Mouse (Mus musculus): ENCODE results near the gene Ddx24. TPM values are rescaled to one million over a fixed set of nuclear protein-coding genes. Genes with fewer than 3 reads are reported as not detected.

The Ddx24 gene
- polyA plus RNA-seq, 1 experiment from 2014 or later = 101 TPM

DNA sequence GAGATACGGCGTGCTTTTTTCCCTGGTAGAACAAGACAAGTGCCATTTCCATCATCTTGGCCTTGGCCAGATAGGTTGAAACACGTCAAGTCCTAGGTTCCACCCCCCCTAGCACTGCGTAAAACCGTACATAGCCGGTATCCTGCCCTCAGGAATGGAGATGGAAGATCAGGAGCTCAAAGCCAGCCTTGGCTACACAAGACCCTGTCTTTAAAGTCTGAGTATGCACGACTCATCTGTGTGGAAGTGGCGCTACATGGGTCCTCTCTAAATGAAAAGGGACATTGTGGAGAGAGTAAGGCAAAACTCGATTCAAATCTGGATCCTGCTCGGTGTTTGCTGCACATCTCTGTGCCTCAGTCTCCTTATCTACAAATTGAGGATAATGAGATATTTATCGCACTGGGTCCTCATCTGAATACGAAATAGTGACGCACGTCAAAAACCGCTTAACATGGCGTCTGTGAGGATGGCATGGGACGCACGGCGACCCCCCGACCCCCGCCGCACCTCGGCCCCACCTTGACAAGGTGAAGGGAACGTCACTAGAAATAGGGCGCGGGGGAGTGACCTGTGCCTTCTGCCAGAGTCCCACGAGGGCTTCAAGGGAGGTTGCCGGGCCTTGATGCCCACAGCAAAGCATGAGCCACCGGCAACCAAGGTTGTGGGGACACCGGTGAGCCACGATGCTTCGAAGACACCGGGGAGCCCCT is 458 bp downstream of the Ddx24 start:
- peaks cover 27% of the 10 kb centered on the region for H3K36me3 ChIP-seq
- H3K27ac ChIP-seq (replicated peaks) = peak overlapping the region; percentile 88
- peak overlapping the region; percentile 97 for H3K4me3 ChIP-seq
- 10% methylated on average over 33 of the region's 33 CpGs for WGBS
- no peaks in the 10 kb centered on the region for H3K9me3 ChIP-seq (replicated peaks)
- DNase-seq (ENCODE audit: low spot score) = no peak
- H3K27me3 ChIP-seq (ENCODE audit: low read depth, poor library complexity, severe bottlenecking) = no peaks in the 10 kb centered on the region
- H3K4me1 ChIP-seq = peaks cover 33% of the 10 kb centered on the region

DNA sequence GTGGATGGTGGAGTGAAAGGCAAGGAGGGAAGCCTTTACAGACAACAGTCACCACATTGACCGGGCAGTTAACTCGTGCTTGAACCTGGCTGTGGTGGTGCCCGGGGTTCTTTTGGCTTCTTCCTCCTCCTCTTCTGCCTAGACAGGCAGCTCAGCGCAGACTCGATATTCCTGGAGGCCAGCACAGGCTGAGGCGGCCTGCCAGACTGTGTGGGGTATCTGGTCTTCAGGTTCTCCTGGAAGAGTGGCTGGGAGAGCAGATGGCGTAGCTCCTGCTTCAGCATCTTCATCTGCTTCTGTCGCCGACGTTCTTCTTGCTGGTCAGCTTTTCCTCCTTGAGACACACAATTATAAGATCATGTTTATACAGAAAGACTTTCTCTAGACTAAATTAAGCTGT is 17.5 kb downstream of the Ddx24 start:
- WGBS = 92% methylated on average over 10 of the region's 10 CpGs
- no peak for DNase-seq (ENCODE audit: low spot score)
- Histone ChIP-seq H3K4me1 (no peaks in the 10 kb centered on the region), H3K27ac (replicated peaks) (no peak overlapping the region), H3K4me3 (no peak overlapping the region), H3K36me3 (peaks cover 96% of the 10 kb centered on the region), H3K27me3 (ENCODE audit: low read depth, poor library complexity, severe bottlenecking) (no peaks in the 10 kb centered on the region), H3K9me3 (replicated peaks) (no peaks in the 10 kb centered on the region)

DNA sequence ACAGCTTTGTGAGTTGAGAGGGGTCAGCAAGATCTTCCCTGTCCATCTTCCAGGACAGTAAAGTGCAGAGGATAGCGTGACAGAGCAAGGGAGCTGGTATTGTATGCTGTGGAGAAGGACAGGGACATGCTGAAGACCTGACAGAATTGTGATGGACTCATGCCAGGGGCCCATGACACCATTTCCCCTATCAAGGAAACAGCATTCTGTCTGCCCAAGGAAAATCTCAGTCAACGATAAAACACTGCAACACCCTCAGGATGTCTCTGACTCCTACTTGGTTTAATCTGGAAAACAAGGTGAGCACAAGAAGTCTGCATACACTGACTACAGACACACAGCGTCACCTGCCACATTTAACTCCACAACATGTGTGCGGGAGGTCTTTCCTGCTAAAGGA is 17.9 kb downstream of the Ddx24 start, which contains the start of gene 9330161L09Rik:
Gene 9330161L09Rik (minus strand): TSS at position 101 of the 400 bp plus-strand sequence.
- WGBS = 95% methylated on average over 4 of the region's 4 CpGs
- no peaks in the 10 kb centered on the region for H3K4me1 ChIP-seq
- no peak for DNase-seq (ENCODE audit: low spot score)
- no peaks in the 10 kb centered on the region for H3K27me3 ChIP-seq (ENCODE audit: low read depth, poor library complexity, severe bottlenecking)
- H3K27ac ChIP-seq (replicated peaks) = no peak within 1 kb of the TSS
- H3K9me3 ChIP-seq (replicated peaks) = no peaks in the 10 kb centered on the region
- H3K36me3 ChIP-seq = peaks cover 96% of the 10 kb centered on the region
- H3K4me3 ChIP-seq = no peak within 1 kb of the TSS

DNA sequence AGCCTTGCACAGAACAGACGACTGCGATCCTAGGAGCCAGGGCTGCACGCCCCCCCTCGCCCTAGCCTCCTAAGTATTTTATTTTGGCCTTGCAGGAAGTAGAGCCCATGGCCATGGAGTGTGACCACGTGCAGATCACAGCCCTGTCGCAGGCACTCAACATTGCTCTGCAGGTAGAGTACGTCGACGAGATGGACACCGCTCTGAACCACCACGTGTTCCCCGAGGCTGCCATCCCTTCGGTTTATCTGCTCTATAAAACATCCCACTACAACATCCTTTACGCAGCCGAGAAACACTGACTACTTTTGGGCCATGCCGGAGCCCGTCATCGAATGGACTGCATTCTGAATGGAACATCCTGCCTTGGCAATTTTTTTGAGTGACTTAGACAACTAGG is 21.5 kb downstream of the Ddx24 start:
- WGBS = 91% methylated on average over 18 of the region's 18 CpGs
- Histone ChIP-seq H3K27me3 (ENCODE audit: low read depth, poor library complexity, severe bottlenecking) (no peaks in the 10 kb centered on the region), H3K4me1 (no peaks in the 10 kb centered on the region), H3K4me3 (no peak overlapping the region), H3K36me3 (peaks cover 69% of the 10 kb centered on the region), H3K27ac (replicated peaks) (no peak overlapping the region), H3K9me3 (replicated peaks) (no peaks in the 10 kb centered on the region)
- DNase-seq (ENCODE audit: low spot score) = no peak

DNA sequence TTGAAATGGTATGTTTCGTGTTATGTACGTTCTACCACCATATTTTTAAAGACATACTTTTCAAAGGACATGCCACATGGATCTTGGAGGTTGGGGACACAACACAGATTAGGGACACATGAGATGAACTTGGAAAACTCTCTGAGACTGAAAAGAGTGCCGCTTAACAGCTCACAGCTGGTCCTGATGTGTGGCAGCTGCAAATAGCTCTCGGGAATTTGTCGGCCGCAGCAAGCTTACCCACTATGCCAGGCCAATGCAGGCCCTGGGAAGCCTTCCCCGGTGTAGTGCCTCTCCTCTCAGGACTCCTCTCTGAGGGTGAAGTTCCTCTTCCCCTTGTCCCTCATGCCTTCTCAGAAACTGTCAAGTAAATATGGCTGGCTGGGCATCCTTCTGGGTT is 28.9 kb downstream of the Ddx24 start:
- 86% methylated on average over 7 of the region's 7 CpGs for WGBS
- no peak overlapping the region for H3K4me3 ChIP-seq
- peaks cover 6% of the 10 kb centered on the region; the same call in 1 of the 2 replicates for H3K36me3 ChIP-seq
- no peak for DNase-seq (ENCODE audit: low spot score)
- H3K4me1 ChIP-seq = peaks cover 16% of the 10 kb centered on the region
- no peak overlapping the region for H3K27ac ChIP-seq (replicated peaks)
- no peaks in the 10 kb centered on the region for H3K9me3 ChIP-seq (replicated peaks)
- no peaks in the 10 kb centered on the region for H3K27me3 ChIP-seq (ENCODE audit: low read depth, poor library complexity, severe bottlenecking)

DNA sequence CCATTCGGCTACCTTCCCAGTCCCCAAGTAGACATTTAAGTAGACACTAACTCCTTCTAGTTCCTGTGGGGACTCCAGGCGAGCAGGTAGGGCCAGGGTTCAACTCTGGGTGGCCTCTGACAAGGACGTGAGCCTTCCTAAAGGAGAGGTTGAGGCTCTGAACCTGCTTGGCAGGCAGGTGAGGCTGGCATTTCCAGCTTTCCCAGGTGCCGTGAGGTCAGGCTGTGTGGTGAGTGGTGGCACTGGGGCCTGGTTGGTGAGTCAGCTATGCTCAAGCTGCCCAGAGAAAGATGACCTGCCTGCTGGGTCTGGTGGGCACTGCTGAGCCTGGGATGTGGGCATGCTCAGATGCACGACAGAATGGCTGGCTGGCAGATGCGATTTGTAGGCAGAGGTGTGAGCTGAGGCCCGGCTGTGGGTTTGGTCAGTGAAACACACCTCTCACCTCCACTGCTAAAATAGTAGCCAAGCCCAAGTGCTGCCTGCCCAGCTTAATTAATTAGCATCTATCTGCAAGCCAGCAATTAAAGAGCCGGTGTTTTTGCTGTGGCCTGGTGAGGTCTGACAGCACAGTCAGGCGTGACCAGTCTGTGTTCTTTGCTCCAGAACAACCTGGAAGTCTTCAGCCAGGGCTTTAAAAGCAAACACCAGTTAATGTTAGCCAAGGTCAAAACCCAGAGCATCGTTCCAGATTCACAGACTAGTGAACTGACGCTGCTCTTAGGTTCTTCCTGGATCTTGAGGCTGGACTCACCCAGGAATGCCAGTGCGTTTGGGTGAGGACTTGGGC is 29.9 kb downstream of the Ddx24 start:
- Histone ChIP-seq H3K4me3 (no peak overlapping the region), H3K36me3 (0 out of 2 replicates have a peak, but pooled peaks cover under 1% of the 10 kb centered on the region), H3K27me3 (ENCODE audit: low read depth, poor library complexity, severe bottlenecking) (no peaks in the 10 kb centered on the region), H3K4me1 (peaks cover 18% of the 10 kb centered on the region), H3K27ac (replicated peaks) (no peak overlapping the region), H3K9me3 (replicated peaks) (no peaks in the 10 kb centered on the region)
- DNase-seq (ENCODE audit: low spot score) = no peak
- WGBS = 83% methylated on average over 12 of the region's 12 CpGs

DNA sequence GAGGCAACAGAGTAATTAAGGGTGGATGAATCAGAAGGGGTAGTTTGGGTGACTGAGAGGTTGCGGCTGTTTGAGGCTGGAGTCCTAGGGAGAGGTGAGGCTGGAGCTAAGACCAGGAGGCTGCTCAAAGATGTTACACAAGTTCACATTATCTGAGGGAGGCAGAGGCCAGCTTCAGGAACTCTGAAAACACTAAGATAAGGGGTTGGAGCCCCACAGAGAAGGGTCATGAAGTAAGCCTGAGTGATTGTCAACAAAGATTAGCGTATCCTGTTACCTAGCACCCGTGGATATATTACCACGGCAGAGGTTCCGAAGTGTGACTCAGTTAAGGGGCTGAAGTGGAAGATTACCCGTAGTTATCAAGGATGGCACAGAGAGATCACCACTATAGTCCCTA is 32.1 kb downstream of the Ddx24 start:
- 50% methylated on average over 6 of the region's 6 CpGs for WGBS
- no peaks in the 10 kb centered on the region for H3K36me3 ChIP-seq
- peaks cover 35% of the 10 kb centered on the region for H3K4me1 ChIP-seq
- H3K9me3 ChIP-seq (replicated peaks) = no peaks in the 10 kb centered on the region
- H3K27ac ChIP-seq (replicated peaks) = 0 out of 2 replicates have a peak overlapping the region, but pooled peaks have one; percentile 28
- no peak for DNase-seq (ENCODE audit: low spot score)
- H3K27me3 ChIP-seq (ENCODE audit: low read depth, poor library complexity, severe bottlenecking) = no peaks in the 10 kb centered on the region
- no peak overlapping the region for H3K4me3 ChIP-seq

DNA sequence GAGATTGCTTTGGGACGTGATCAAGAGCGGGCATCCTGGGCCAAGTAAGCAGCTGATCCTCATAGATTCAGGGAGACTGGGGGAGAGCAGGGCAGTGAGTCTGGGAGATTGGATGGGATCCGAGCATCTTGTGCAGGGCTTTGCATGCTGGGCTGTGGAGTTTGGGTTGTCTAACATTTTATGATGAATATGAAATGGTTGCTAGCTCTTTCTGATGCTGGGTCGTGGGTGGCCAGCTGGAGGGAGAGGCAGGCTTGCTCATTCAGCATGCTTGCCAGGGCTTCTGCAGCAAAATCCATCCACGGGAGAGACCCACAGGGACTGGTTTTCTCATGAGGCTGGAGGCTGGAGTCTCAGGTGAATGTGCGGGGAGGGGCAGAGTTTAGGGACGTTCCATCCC is 34.5 kb downstream of the Ddx24 start:
- Histone ChIP-seq H3K27ac (replicated peaks) (no peak overlapping the region), H3K4me1 (peaks cover 38% of the 10 kb centered on the region), H3K9me3 (replicated peaks) (no peaks in the 10 kb centered on the region), H3K4me3 (no peak overlapping the region), H3K36me3 (no peaks in the 10 kb centered on the region), H3K27me3 (ENCODE audit: low read depth, poor library complexity, severe bottlenecking) (no peaks in the 10 kb centered on the region)
- no peak for DNase-seq (ENCODE audit: low spot score)
- whole genome bisulfite sequencing = 82% methylated on average over 7 of the region's 7 CpGs

DNA sequence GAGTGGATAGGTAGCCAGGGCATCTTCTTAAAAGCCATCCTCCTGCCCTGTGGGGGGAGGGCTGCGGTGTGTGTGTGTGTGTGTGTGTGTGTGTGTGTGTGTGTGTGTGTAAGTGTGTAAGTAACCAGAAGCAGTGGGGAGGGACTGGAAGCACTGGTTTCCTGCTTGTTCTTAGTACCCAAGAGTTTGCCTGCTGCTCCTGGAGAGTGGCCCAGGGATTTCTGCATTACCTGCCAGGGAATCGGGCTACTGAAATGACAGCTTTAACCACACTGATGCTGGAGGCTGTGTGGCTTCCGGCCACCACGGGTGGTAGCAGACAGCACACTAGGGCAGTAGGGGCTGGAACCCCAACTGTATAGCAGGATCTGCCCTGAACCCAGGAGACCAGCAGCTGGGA is 35.6 kb downstream of the Ddx24 start:
- H3K36me3 ChIP-seq = no peaks in the 10 kb centered on the region

DNA sequence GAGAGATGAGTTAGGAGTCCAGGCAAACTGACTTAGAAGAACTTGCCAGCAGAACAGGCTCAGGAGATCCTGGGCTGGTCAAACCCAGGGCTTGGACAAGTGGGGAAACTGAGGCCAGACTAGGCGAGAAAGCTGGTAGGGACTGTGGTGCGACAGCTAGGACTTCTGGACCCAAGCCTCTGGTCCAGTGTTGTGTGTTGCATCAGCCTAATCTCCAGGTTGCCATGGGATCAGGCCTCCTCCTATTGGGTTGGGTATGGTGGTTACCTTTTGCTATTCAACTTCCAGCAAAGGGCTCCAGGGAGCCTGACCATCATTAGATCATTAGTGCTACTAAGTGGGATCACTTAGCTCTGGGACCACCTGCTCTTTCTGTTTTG is 36.3 kb downstream of the Ddx24 start:
- H3K36me3 ChIP-seq = no peaks in the 10 kb centered on the region
- H3K9me3 ChIP-seq (replicated peaks) = no peaks in the 10 kb centered on the region
- H3K4me3 ChIP-seq = peak overlapping the region; percentile 84
- H3K27ac ChIP-seq (replicated peaks) = peak overlapping the region; percentile 93
- no peak for DNase-seq (ENCODE audit: low spot score)
- WGBS = 71% methylated on average over 2 of the region's 2 CpGs
- peaks cover 38% of the 10 kb centered on the region for H3K4me1 ChIP-seq
- H3K27me3 ChIP-seq (ENCODE audit: low read depth, poor library complexity, severe bottlenecking) = no peaks in the 10 kb centered on the region

More for the DNA sequence above, 35.6 kb downstream of the Ddx24 start:
- Histone ChIP-seq H3K9me3 (replicated peaks) (no peaks in the 10 kb centered on the region), H3K4me1 (peaks cover 38% of the 10 kb centered on the region), H3K27ac (replicated peaks) (no peak overlapping the region), H3K27me3 (ENCODE audit: low read depth, poor library complexity, severe bottlenecking) (no peaks in the 10 kb centered on the region), H3K4me3 (peak overlapping the region; percentile 84; the same call in 1 of the 2 replicates)
- DNase-seq (ENCODE audit: low spot score) = no peak
- WGBS = 81% methylated on average over 4 of the region's 4 CpGs

DNA sequence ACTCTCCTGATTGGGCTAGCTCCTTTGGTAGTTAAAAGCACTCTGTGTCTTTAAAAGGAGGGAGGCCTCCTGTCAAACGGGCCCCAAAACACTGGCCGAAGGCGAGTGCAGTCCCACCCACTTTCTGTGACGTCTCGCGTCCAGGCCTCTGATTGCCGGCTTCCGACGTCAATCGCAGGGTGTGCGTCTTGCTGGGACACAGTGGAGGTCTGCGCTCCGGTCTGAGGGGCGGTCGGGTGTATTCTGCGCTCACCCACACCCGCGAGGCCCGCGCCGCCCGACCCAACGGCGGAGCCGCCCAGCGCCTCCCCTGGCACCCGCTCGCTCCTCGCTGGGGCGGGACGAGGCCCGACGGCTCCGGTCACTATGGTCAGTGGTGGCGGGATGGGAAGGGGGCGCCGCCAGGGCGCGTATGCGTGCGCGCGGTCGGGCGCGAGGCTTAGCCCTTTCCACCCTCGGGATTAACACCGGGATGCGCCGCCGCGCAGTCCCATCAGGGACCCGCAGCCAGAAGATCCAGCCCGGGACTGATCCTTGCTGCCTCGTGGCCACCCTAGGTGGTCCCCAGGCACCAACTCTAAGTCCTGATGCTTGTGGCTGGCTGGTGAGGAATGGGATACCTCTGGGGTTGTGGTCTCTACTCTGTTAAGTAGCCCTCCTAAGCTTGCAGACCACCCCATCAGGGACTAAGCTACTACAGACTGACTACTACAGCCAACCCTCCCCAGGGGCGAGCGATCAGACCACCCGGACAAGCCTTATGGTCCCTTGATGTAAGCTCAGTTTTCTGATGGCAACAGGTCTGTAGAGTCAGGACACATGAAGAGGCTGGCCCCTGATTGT is 36.9 kb downstream of the Ddx24 start, which contains the start of gene Otub2:
Gene Otub2 (plus strand): TSS at position 178 of the 843 bp plus-strand sequence.
- H3K36me3 ChIP-seq = no peaks in the 10 kb centered on the region
- WGBS = under 1% methylated on average over 58 of the region's 58 CpGs
- peak within 1 kb of the TSS; percentile 84 for H3K4me3 ChIP-seq
- peak within 1 kb of the TSS; percentile 93 for H3K27ac ChIP-seq (replicated peaks)
- H3K9me3 ChIP-seq (replicated peaks) = no peaks in the 10 kb centered on the region
- DNase-seq (ENCODE audit: low spot score) = peak; percentile 97
- no peaks in the 10 kb centered on the region for H3K27me3 ChIP-seq (ENCODE audit: low read depth, poor library complexity, severe bottlenecking)
- H3K4me1 ChIP-seq = peaks cover 34% of the 10 kb centered on the region

DNA sequence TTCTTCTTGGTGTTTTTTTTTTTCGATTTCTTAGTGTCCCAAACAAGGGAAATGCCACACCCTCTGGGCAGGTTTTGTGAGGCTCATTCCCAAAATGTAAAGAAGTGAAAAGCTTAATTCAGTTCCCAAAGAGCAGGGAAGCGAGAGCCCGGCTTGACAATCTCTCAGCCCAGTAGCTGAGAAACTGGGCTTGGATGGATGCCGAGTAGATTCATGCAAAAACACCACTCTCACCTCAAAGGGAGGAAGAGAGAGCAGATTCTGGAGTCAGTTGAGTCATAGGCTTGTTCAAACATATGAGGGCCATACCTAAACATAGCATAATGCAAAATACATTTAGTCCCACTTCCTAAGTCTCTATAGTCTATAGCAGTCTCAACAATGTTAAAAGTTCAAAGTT is 45.4 kb downstream of the Ddx24 start:
- Histone ChIP-seq H3K27me3 (ENCODE audit: low read depth, poor library complexity, severe bottlenecking) (no peaks in the 10 kb centered on the region), H3K36me3 (no peaks in the 10 kb centered on the region), H3K4me3 (no peak overlapping the region), H3K9me3 (replicated peaks) (no peaks in the 10 kb centered on the region), H3K4me1 (no peaks in the 10 kb centered on the region), H3K27ac (replicated peaks) (no peak overlapping the region)
- WGBS = 86% methylated on average over 4 of the region's 4 CpGs
- DNase-seq (ENCODE audit: low spot score) = no peak

Measured in midbrain, embryonic 10.5 days (tissue).